ENCODE assay signal across 17 mouse cellular contexts in genomic region chr1:80826383-80826782, GRCm38 (mm10).
"Had no signal": no experiment of that assay in that cellular context is flagged by ENCODE, and none has a peak within 500 bp of the region (broad histone marks: within the 10 kb centered on the region; RNA-seq: fewer than 3 reads in every experiment).

No protein-coding gene starts in this region.

- ATAC-seq: liver, embryonic 12.5 days; liver, postnatal 0 days; lung, postnatal 0 days; midbrain, embryonic 13.5 days; midbrain, embryonic 15.5 days; midbrain, embryonic 16.5 days had no signal

- DNase-seq: left cerebral cortex, postnatal 4 days; liver; liver, embryonic 13.5 days; liver, postnatal 0 days; lung, adult 18-20 months; lung, adult 2 months; lung, embryonic 14.5 days; lung, postnatal 10 days; lung, postnatal 14 days; lung, postnatal 36 days; lung, postnatal 4 days; midbrain, embryonic 14.5 days had no signal
